Mouse (Mus musculus) liver, embryonic 15.5 days (tissue): Measurements from ENCODE around the gene Sart1. TPM values are rescaled to one million over a fixed set of nuclear protein-coding genes. Genes with fewer than 3 reads are reported as not detected.

Experiments
- ATAC-seq: fragments of 200-750 bp; cut with Nextera tagmentation; 2 replicates; pipeline ENCODE4 v1.8.0; 2017; ENCODE audit warnings: moderate number of reproducible peaks, mild to moderate bottlenecking, moderate library complexity; ENCODE audit not compliant: insufficient read depth
- H3K27ac ChIP-seq: fragments of 300-500 bp; sonication (generic); replicated peaks from 2 replicates; pipeline ENCODE4 v1.5.1; 2015; ENCODE audit warnings: mild to moderate bottlenecking, inconsistent platforms
- H3K27me3 ChIP-seq: fragments of 300-500 bp; sonication (generic); 2 replicates; pipeline ENCODE4 v1.6.1; 2015; ENCODE audit warnings: mild to moderate bottlenecking, inconsistent platforms
- H3K36me3 ChIP-seq: fragments of 300-500 bp; sonication (generic); replicated peaks from 2 replicates; pipeline ENCODE4 v1.6.1; 2015; ENCODE audit warnings: moderate library complexity, mild to moderate bottlenecking, inconsistent platforms
- H3K4me1 ChIP-seq: fragments of 300-500 bp; sonication (generic); replicated peaks from 2 replicates; pipeline ENCODE4 v1.6.1; 2015; ENCODE audit warnings: inconsistent platforms
- H3K4me2 ChIP-seq: fragments of 300-500 bp; sonication (generic); 2 replicates; pipeline ENCODE4 v1.6.1; 2015; ENCODE audit warnings: moderate library complexity, mild to moderate bottlenecking, inconsistent platforms
- H3K4me3 ChIP-seq: fragments of 300-500 bp; sonication (generic); replicated peaks from 2 replicates; pipeline ENCODE4 v1.5.1; 2015; ENCODE audit warnings: mild to moderate bottlenecking, inconsistent platforms
- H3K9ac ChIP-seq: fragments of 300-500 bp; sonication (generic); 2 replicates; pipeline ENCODE4 v1.6.1; 2015; ENCODE audit warnings: moderate library complexity, mild to moderate bottlenecking, inconsistent platforms
- H3K9me3 ChIP-seq: fragments of 300-500 bp; sonication (generic); replicated peaks from 2 replicates; pipeline ENCODE4 v1.6.1; 2016; ENCODE audit warnings: inconsistent platforms
- WGBS: fragments of 180-500 bp; shearing (Covaris S2); methylation state at CpG from one replicate; pipeline ENCODE4 v1.1.7; 2015; ENCODE audit warnings: mixed read lengths; ENCODE audit not compliant: insufficient replicate concordance; 5-methylcytosine and 5-hydroxymethylcytosine counted together
- polyA plus RNA-seq: library from polyadenylated mRNA; unstranded; fragments of >200 nt; fragmentation: Nextera tagmentation; extraction: Ambion mirVana; gene quantifications from 2 replicates; pipeline ENCODE4 v1.2.1, GENCODE M21; 2015

Sart1 gene
- polyA plus RNA-seq, 1 experiment from 2014 or later = 26.5 TPM

DNA sequence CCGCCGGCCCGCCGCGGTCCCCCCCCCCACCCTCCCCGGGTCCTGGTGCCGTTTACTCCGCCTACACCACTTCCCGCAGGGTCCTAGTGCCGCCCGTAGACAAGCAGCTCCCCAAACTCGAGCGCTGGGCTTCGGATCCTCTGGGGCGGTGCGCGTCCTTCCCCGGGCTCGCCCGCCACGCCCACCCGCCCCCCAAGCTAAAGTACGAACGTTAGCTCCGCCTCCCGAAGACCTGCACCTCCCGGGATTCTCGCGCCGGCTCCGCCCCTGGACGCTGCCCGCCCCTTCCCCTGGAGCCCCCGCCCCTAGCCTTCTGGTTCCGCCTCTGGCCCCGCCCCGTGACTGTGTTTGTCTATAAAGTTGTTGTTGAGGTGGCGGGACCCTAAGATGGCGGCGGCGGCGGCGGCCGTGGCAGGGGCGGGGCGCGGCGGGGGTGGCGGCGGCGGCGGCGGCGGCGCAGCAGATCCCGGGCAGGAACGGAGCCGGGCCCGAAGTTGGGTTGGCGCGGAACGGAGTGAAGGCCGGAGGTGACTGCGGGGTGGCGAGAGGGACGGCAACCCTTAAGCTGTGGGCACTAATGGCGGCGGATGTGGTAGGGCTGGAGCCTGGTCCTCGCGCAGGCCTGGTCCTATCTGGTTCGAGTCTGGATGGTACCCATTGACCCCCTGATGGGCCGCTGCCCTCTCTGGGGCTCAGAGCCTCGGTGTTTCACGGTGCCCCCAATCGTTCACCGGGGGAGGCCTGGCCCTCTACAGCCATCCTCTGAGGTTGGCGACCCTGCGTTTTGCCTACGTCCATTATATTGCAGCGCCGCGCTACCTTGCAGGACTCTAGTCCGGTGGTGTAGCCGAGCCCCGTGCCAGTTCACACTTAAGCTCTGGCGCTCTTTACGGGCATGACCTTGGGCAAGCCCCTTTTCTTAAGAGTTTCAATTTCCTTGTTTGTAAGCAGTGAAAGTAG lies 36.6 kb upstream of the Sart1 start, which contains the start of the genes Drap1 and AI837181:
Gene Drap1, minus strand, starts transcription at position 198 of the 960 bp plus-strand sequence.
Gene AI837181, plus strand, starts transcription at position 363 of the 960 bp plus-strand sequence.
- peaks cover 35% of the 10 kb centered on the region for H3K4me1 ChIP-seq
- peak within 1 kb of the TSS; percentile 98 for H3K4me2 ChIP-seq
- peaks cover 41% of the 10 kb centered on the region for H3K36me3 ChIP-seq
- peak within 1 kb of the TSS; percentile 91 for H3K4me3 ChIP-seq
- H3K9me3 ChIP-seq = no peaks in the 10 kb centered on the region
- peak within 1 kb of the TSS; percentile 92 for H3K27ac ChIP-seq
- under 1% methylated on average over 83 of the region's 87 CpGs for whole genome bisulfite sequencing
- ATAC-seq = peak; percentile 85
- H3K27me3 ChIP-seq = no peaks in the 10 kb centered on the region
- H3K9ac ChIP-seq = peak within 1 kb of the TSS; percentile 94

DNA sequence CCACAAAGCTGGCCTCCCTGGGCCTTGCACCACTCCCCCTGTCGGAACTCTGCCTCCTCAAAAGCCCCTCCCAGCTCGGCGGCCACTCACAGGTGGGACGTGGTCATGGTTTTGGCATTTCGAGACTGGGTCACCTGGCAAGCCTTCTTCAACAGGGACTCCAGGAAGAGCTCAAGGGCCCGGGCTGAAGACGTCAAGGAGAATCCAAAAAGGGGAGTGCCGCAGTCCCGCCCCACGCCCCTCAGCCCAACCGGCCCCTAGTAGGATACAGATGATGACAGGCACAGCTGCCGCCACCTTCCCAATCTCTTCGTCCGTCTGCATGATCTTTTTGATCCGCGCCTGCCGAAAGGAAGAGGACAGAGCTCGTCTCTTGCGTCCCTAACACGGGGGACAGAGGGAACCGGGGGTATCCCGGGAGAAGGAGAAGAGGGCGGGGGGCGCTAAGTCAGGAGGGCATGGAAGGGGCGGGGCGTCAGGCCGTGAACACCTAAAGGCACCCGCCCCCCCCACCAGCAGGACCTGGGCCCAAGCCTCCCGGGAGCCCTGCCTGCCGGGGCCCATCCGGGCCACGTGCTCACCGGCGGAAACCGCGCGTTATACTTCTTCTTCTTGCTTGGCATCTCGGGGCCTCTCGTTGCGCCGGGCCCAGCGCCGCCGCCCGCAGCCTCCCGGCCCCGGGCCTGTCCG lies 35.7 kb upstream of the Sart1 start:
- under 1% methylated on average over 37 of the region's 48 CpGs for WGBS
- peak overlapping the region; percentile 92 for H3K27ac ChIP-seq
- peak; percentile 46 for ATAC-seq
- H3K4me1 ChIP-seq = peaks cover 35% of the 10 kb centered on the region
- no peaks in the 10 kb centered on the region for H3K27me3 ChIP-seq
- H3K4me2 ChIP-seq = peak overlapping the region; percentile 98
- peak overlapping the region; percentile 91 for H3K4me3 ChIP-seq
- peaks cover 41% of the 10 kb centered on the region for H3K36me3 ChIP-seq
- H3K9me3 ChIP-seq = no peaks in the 10 kb centered on the region
- H3K9ac ChIP-seq = peak overlapping the region; percentile 85

DNA sequence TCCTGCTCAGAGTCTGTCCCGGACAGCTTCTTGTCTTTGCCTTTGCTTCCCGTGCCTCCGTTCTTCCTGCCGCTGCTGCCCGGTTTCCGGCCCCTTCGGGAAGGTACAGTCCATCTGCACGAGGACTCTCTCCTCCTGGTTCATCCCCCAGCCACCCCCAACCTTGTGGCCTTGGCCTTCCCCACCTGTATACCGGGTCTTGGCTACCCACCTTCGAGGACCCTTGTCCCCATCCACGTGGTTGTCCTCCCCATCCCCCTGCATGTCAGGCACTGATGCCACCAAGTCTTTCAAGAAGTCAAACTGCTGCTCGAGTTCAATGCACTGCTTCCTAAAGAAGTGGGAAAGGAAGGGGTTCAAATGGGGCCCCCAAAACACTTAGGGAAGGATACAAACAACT lies 35.1 kb upstream of the Sart1 start:
- peaks cover 41% of the 10 kb centered on the region for H3K36me3 ChIP-seq
- H3K4me2 ChIP-seq = peak overlapping the region; percentile 98
- H3K4me1 ChIP-seq = peaks cover 35% of the 10 kb centered on the region
- 63% methylated on average over 12 of the region's 12 CpGs for WGBS
- H3K4me3 ChIP-seq = peak overlapping the region; percentile 91
- H3K9ac ChIP-seq = peak overlapping the region; percentile 85; the same call in 1 of the 2 replicates
- H3K27me3 ChIP-seq = no peaks in the 10 kb centered on the region
- no peak for ATAC-seq
- peak overlapping the region; percentile 92 for H3K27ac ChIP-seq
- no peaks in the 10 kb centered on the region for H3K9me3 ChIP-seq

DNA sequence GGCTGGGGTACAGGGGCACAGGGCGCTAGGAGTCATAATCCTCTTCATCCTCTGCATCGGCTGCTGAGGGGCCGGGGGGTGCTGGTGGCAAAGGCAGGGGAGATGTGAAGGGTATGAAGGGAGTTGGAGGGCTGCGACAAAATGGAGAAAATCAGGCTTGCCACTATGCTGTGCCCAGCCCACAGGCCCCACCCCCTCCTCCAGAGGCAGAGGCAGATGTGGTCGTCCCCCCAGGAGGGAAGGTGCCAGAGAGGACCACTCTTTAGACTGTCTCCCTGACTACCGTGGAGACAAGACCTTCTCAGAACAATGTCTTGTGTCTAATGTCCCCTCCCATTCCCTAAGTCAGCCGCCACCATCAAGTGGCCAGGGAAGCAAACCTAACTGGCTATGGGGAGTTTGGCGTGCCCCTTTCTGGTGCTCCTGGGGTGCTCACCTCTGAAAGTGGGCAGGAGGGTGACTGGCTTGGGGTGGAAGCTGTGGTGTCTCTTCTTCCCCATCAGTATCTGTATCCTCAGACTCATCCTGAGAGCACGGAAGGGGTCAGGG lies 34.5 kb upstream of the Sart1 start:
- peaks cover 45% of the 10 kb centered on the region for H3K36me3 ChIP-seq
- no peak for ATAC-seq
- H3K9ac ChIP-seq = peak overlapping the region; percentile 85; the same call in 1 of the 2 replicates
- H3K27ac ChIP-seq = no peak overlapping the region; the same call in 1 of the 2 replicates
- no peaks in the 10 kb centered on the region for H3K9me3 ChIP-seq
- peaks cover 35% of the 10 kb centered on the region for H3K4me1 ChIP-seq
- peak overlapping the region; percentile 98 for H3K4me2 ChIP-seq
- H3K27me3 ChIP-seq = no peaks in the 10 kb centered on the region
- peak overlapping the region; percentile 91; the same call in 1 of the 2 replicates for H3K4me3 ChIP-seq
- 77% methylated on average over 9 of the region's 9 CpGs for WGBS

DNA sequence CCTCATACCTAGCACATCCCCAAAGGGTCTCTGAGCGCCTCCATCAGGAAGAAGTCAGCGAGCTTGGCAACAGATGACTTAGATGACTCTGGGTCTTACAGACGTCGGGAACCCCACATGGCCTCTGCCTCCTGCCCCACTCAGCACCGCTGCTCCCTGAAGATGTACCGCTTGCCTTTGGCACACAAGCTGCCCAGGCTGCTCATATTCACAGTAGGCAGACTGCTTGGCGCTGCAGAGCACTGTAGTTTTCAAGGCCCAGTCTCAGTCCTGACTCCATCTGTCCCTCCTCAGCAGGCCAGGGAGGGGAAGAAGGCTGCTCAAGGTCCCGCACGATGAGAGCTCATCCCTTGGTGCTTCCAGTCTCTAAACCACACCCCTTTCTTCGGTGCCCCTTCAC lies 33.8 kb upstream of the Sart1 start:
- peaks cover 49% of the 10 kb centered on the region for H3K36me3 ChIP-seq
- peaks cover 35% of the 10 kb centered on the region for H3K4me1 ChIP-seq
- H3K27me3 ChIP-seq = no peaks in the 10 kb centered on the region
- H3K9ac ChIP-seq = no peak overlapping the region
- ATAC-seq = no peak
- 84% methylated on average over 10 of the region's 10 CpGs for WGBS
- no peak overlapping the region for H3K4me2 ChIP-seq
- H3K4me3 ChIP-seq = no peak overlapping the region
- no peak overlapping the region for H3K27ac ChIP-seq
- H3K9me3 ChIP-seq = no peaks in the 10 kb centered on the region

DNA sequence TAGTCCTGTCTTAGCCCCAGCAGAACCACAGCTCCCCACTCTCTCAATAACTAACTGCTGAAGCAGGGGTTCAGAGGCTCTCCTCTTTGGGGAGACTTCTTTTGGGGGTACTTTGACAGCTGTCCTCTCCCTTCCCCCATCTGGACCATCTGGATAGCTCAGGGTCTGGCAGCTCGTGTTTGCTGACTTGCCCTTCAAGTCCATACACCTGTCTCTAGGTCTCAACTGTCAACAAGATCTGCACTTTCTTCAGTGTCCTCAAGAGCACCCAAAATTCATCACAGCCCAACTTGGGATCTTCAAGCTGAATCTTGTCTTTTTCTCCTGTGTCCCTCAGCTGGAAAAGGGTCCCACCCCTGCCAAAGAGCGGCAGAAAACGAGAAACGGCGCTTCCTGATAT lies 33.3 kb upstream of the Sart1 start:
- Histone ChIP-seq H3K27me3 (no peaks in the 10 kb centered on the region), H3K4me3 (no peak overlapping the region), H3K4me2 (no peak overlapping the region), H3K9me3 (no peaks in the 10 kb centered on the region), H3K36me3 (peaks cover 44% of the 10 kb centered on the region), H3K27ac (no peak overlapping the region), H3K4me1 (peaks cover 33% of the 10 kb centered on the region), H3K9ac (no peak overlapping the region)
- no peak for ATAC-seq
- 81% methylated on average over 5 of the region's 5 CpGs for WGBS

DNA sequence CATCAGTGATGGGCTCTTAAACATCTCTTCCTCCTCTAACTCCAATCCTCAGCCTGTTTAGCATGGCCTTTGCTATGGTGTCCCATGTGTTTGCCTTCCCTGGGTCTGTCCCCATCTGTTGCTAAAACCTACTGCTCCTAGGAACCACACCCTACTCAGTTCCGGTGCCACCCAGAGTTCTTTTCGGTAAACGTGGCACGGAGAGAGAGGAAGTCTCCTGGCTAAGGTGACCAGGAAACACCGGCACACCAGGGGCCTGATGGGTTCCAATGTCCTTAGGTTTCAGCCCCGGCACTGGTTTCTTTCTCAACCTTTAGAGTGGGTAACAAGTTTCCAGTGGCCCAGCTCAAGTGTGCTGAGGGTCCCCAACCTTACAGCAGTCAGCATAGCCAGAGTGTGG lies 32.1 kb upstream of the Sart1 start:
- 77% methylated on average over 6 of the region's 6 CpGs for WGBS
- ATAC-seq = no peak
- H3K27ac ChIP-seq = no peak overlapping the region
- H3K9me3 ChIP-seq = no peaks in the 10 kb centered on the region
- H3K4me1 ChIP-seq = peaks cover 21% of the 10 kb centered on the region
- H3K36me3 ChIP-seq = peaks cover 35% of the 10 kb centered on the region
- no peaks in the 10 kb centered on the region for H3K27me3 ChIP-seq
- H3K4me2 ChIP-seq = no peak overlapping the region
- H3K4me3 ChIP-seq = no peak overlapping the region
- H3K9ac ChIP-seq = no peak overlapping the region

DNA sequence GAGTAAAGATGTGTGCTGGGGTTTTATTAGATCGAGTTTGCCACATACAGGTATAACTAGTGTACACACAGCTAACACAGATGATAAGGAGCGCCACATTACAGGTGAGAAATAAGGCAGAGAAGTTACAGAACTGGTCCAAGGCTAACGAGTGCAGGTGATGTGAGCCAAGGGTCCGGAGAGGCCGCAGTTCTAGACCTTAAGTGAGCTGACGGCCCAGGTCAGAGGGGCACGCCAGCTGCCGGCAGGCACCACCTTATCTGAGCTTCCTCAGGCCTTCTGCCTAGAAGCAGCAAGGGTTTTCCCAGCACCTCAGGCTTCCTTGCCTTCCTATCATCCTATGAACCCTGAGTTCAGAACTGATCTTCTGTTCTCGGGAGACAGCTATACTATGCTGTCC lies 31.1 kb upstream of the Sart1 start:
- ATAC-seq = no peak
- Histone ChIP-seq H3K4me1 (peaks cover 19% of the 10 kb centered on the region), H3K4me2 (no peak overlapping the region), H3K27me3 (no peaks in the 10 kb centered on the region), H3K9ac (no peak overlapping the region), H3K9me3 (no peaks in the 10 kb centered on the region), H3K36me3 (peaks cover 35% of the 10 kb centered on the region), H3K27ac (no peak overlapping the region), H3K4me3 (no peak overlapping the region)
- 60% methylated on average over 9 of the region's 9 CpGs for WGBS

DNA sequence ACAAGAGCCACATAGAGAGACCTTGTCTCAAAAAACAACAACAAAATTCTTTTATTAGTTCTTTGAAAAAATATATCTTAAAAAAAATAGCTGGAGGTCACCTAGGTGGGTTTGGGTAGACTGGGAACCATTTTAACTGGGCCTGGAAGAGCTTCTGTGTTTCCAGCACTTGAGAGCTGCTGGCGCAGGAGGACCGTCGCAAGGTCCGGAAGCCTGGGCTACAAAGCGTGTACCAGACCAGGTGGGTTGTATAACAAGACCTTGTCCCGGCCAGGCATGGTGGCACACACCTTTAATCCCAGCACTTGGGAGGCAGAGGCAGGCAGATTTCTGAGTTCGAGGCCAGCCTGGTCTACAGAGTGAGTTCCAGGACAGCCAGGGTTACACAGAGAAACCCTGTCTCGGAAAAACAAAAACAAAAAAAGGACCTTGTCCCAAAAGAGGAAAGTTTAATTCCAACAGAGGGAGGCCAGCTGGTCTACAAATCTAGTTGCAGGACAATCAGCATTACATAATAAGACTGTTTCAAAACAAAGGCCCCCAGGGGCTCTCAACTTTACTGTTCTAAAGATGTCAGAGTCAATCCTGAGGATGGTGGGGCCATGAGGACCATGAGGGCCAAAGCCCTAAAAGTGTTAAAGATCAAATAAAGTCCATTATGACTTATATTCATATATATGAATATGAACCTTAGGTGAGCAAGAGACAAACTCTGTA lies 30.4 kb upstream of the Sart1 start:
- H3K9me3 ChIP-seq = no peaks in the 10 kb centered on the region
- no peak overlapping the region for H3K4me3 ChIP-seq
- no peak overlapping the region for H3K9ac ChIP-seq
- peaks cover 35% of the 10 kb centered on the region for H3K36me3 ChIP-seq
- H3K4me1 ChIP-seq = peaks cover 18% of the 10 kb centered on the region
- ATAC-seq = no peak
- 81% methylated on average over 8 of the region's 8 CpGs for WGBS
- no peak overlapping the region for H3K27ac ChIP-seq
- no peak overlapping the region for H3K4me2 ChIP-seq
- no peaks in the 10 kb centered on the region for H3K27me3 ChIP-seq

DNA sequence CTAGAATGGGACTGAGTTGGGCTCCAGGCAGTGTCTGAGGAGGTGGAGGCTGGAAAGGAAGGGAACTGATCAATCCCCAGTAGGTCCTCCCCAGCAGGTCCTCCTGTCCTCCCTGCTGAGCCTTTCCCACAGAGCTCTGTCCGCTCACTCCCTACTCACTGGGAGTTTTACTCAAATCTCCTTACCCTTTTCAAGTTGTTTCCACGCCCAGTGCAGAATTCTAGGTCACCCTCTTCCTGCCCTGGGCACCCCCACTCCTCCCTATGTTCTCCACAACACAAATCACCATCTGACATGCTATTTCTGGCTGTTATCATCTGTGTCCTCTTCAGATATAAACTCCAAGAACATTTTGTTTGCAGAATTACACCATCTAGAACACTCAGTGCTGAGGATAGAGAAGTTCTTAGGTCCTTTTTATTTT lies 26.0 kb upstream of the Sart1 start:
- H3K27me3 ChIP-seq = no peaks in the 10 kb centered on the region
- H3K27ac ChIP-seq = no peak overlapping the region
- H3K36me3 ChIP-seq = peaks cover 9% of the 10 kb centered on the region; the same call in 1 of the 2 replicates
- no peak overlapping the region for H3K9ac ChIP-seq
- H3K4me3 ChIP-seq = no peak overlapping the region
- no peak overlapping the region for H3K4me2 ChIP-seq
- peaks cover 9% of the 10 kb centered on the region; the same call in 1 of the 2 replicates for H3K4me1 ChIP-seq
- ATAC-seq = no peak
- no peaks in the 10 kb centered on the region for H3K9me3 ChIP-seq
- 53% methylated on average over 2 of the region's 2 CpGs for WGBS
